Mouse (Mus musculus): ENCODE results near the gene Elfn1.

Elfn1 gene

GRCm38 (mm10) chr5:140023941-140024500 is 116.3 kb downstream of the Elfn1 start:
- no peak for DNase-seq (ENCODE audit: low spot score)

Data from testis, postnatal 14 days (tissue).